Mouse (Mus musculus) retina, postnatal 7 days (tissue): Measurements from ENCODE around the gene Foxo3.

Experiments
- DNase-seq: peaks from one replicate; pipeline ENCODE4 v3.0.0-alpha.2; 2012; ENCODE audit warnings: low read depth, low spot score

The Foxo3 gene

GRCm38 (mm10) chr10:42276507-42277345 is at the start of gene Foxo3:
TSS of gene Foxo3 (minus strand) at chr10:42276755.
- peak; percentile 84 for DNase-seq

GRCm38 (mm10) chr10:42325305-42325704 is 48.8 kb upstream of the Foxo3 start:
- no peak for DNase-seq

- DNase-seq = no peak
These were observed 47.4 kb upstream of the Foxo3 start for GRCm38 (mm10) chr10:42323978-42324377.

GRCm38 (mm10) chr10:42313222-42313786 is 36.7 kb upstream of the Foxo3 start:
- DNase-seq = no peak

- no peak for DNase-seq
These were observed 36.0 kb upstream of the Foxo3 start for GRCm38 (mm10) chr10:42312557-42312956.

- no peak for DNase-seq
These were observed 32.1 kb upstream of the Foxo3 start for GRCm38 (mm10) chr10:42308687-42308987.

- DNase-seq = peak; percentile 74
These were observed 31.6 kb upstream of the Foxo3 start for GRCm38 (mm10) chr10:42307980-42308686.

GRCm38 (mm10) chr10:42306422-42306821 is 29.9 kb upstream of the Foxo3 start:
- DNase-seq = no peak

- no peak for DNase-seq
These were observed 24.2 kb upstream of the Foxo3 start for GRCm38 (mm10) chr10:42300805-42301204.

- no peak for DNase-seq
These were observed 23.4 kb upstream of the Foxo3 start for GRCm38 (mm10) chr10:42299967-42300366.

- DNase-seq = no peak
These were observed 22.9 kb upstream of the Foxo3 start for GRCm38 (mm10) chr10:42299426-42299825.

- no peak for DNase-seq
These were observed 21.4 kb upstream of the Foxo3 start for GRCm38 (mm10) chr10:42297954-42298353.

- no peak for DNase-seq
These were observed 20.6 kb upstream of the Foxo3 start for GRCm38 (mm10) chr10:42297109-42297508.

- no peak for DNase-seq
These were observed 20.0 kb upstream of the Foxo3 start for GRCm38 (mm10) chr10:42296559-42296958.

GRCm38 (mm10) chr10:42295028-42295427 is 18.5 kb upstream of the Foxo3 start:
- peak; percentile 65 for DNase-seq

- DNase-seq = no peak
These were observed 17.8 kb upstream of the Foxo3 start for GRCm38 (mm10) chr10:42294392-42294791.

GRCm38 (mm10) chr10:42293877-42294276 is 17.3 kb upstream of the Foxo3 start:
- no peak for DNase-seq

GRCm38 (mm10) chr10:42291360-42291759 is 14.8 kb upstream of the Foxo3 start:
- peak; percentile 45 for DNase-seq

- DNase-seq = no peak
These were observed 11.1 kb upstream of the Foxo3 start for GRCm38 (mm10) chr10:42287666-42288065.

GRCm38 (mm10) chr10:42278307-42278850 is 1.8 kb upstream of the Foxo3 start:
- no peak for DNase-seq

- DNase-seq = peak; percentile 98
These were observed 1.1 kb upstream of the Foxo3 start for GRCm38 (mm10) chr10:42277476-42278306.
